In the genomic region with DNA sequence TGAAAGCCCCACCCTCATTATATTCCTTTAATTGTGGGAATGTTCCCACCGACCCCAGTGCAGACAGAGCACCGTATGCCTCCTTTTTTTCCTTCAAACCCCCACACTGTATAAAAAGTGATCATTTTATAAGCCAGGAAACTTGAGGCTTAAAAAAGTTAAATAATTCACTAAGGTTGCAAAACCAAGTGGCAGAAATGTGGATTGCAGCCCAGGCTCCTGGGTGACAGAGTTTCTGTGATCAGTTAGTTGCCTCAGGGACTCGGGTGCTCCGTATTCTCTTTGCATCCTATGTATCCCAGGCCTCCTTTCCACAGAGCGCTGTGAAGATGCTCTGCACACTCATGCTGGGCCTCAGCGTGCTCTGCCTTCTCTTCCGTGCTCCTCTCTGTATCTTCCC, we compare ENCODE assay signal across 20 mouse cellular contexts. TPM values are rescaled to one million over a fixed set of nuclear protein-coding genes. Genes with fewer than 3 reads are reported as not detected.
A peak's percentile ranks its signal among the peaks of the same experiment; 100 is the strongest.
DNase-seq lines count a peak whose midpoint lies in the region; ATAC-seq and TF ChIP-seq lines count a peak whose summit lies in the region.
"Had no signal": no experiment of that assay in that cellular context is flagged by ENCODE, and none has a peak within 500 bp of the region (broad histone marks: within the 10 kb centered on the region; RNA-seq: fewer than 3 reads in every experiment).

No protein-coding gene starts in this region.

- peak; percentile 41 for TF ChIP-seq CTCF in heart, adult 2 months (IDR thresholded peaks at IDR 0.05)
- peak; percentile 30; the same call in 1 of the 2 replicates for TF ChIP-seq CTCF in lung, postnatal 0 days (IDR thresholded peaks at IDR 0.05)

- TF ChIP-seq POLR2A in heart, adult 2 months (IDR thresholded peaks at IDR 0.05; ENCODE audit: insufficient read depth, low read depth, low read length) = no peak

- H3K9ac ChIP-seq in heart, adult 2 months (ENCODE audit: low read depth, low read length) = no peak overlapping the region
- H3K9ac ChIP-seq in lung, postnatal 0 days (replicated peaks; ENCODE audit: low read depth) = no peak overlapping the region
- H3K9ac ChIP-seq: forebrain, embryonic 15.5 days; hindbrain, embryonic 14.5 days; intestine, embryonic 15.5 days had no signal

- intact Hi-C loops in heart, adult 2 months (cut with DNase I) = no loop called here

- H3K36me3 ChIP-seq in heart, adult 2 months (ENCODE audit: control insufficient read depth, insufficient read depth, low read length) = peaks cover 4% of the 10 kb centered on the region
- H3K36me3 ChIP-seq in lung, postnatal 0 days (ENCODE audit: insufficient read depth, low read length) = 0 out of 2 replicates have a peak, but pooled peaks cover 4% of the 10 kb centered on the region
- H3K36me3 ChIP-seq: forebrain, embryonic 15.5 days had no signal

- no peak for TF ChIP-seq EP300 in heart, adult 2 months (IDR thresholded peaks at IDR 0.05; ENCODE audit: insufficient read depth, low read depth, low read length)
- TF ChIP-seq EP300 in lung, postnatal 0 days (IDR thresholded peaks at IDR 0.05) = no peak

- no peaks in the 10 kb centered on the region for H3K27me3 ChIP-seq in heart, adult 2 months (ENCODE audit: control insufficient read depth, insufficient read depth, low read length)
- no peaks in the 10 kb centered on the region for H3K27me3 ChIP-seq in lung, postnatal 0 days (replicated peaks; ENCODE audit: insufficient read depth, low read length)
- H3K27me3 ChIP-seq: CH12.LX; forebrain, embryonic 15.5 days; intestine, embryonic 15.5 days had no signal

- H3K4me2 ChIP-seq in lung, postnatal 0 days (replicated peaks; ENCODE audit: low read depth, low read length) = no peak overlapping the region
- H3K4me2 ChIP-seq: forebrain, embryonic 15.5 days; hindbrain, embryonic 14.5 days; intestine, embryonic 15.5 days had no signal

- ATAC-seq in lung, postnatal 0 days = no peak
- ATAC-seq in megakaryocyte-erythroid progenitor cell, adult 5-6 weeks (replicated peaks; ENCODE audit: low FRiP score, low TSS enrichment, poor library complexity, severe bottlenecking) = no peak
- ATAC-seq: forebrain, embryonic 15.5 days; intestine, embryonic 15.5 days had no signal

- H3K4me3 ChIP-seq in heart, adult 2 months = no peak overlapping the region
- H3K4me3 ChIP-seq in lung, postnatal 0 days (ENCODE audit: low read depth, low read length) = no peak overlapping the region
- H3K4me3 ChIP-seq: embryonic facial prominence, embryonic 10.5 days; forebrain, embryonic 15.5 days; heart, embryonic 10.5 days; hindbrain, embryonic 10.5 days; intestine, embryonic 15.5 days had no signal

- WGBS in heart, adult 2 months = 96% methylated on average over 7 of the region's 7 CpGs
- WGBS in lung, postnatal 0 days = 83% methylated on average over 7 of the region's 7 CpGs

- H3K4me1 ChIP-seq in heart, adult 2 months (ENCODE audit: control insufficient read depth, insufficient read depth, low read length) = peaks cover 16% of the 10 kb centered on the region
- H3K4me1 ChIP-seq in lung, postnatal 0 days (ENCODE audit: insufficient read depth, low read depth, low read length) = peaks cover 3% of the 10 kb centered on the region; the same call in 1 of the 2 replicates
- H3K4me1 ChIP-seq: embryonic facial prominence, embryonic 10.5 days; hindbrain, embryonic 10.5 days; intestine, embryonic 15.5 days had no signal

- H3K79me2 ChIP-seq in heart, adult 2 months (replicated peaks; ENCODE audit: control insufficient read depth, insufficient read depth, low read length) = no peaks in the 10 kb centered on the region

- peak; percentile 20 for DNase-seq in adrenal gland, postnatal 10 days
- DNase-seq in adrenal gland, postnatal 25 days = no peak
- DNase-seq in heart, adult 2 months = no peak
- DNase-seq in heart, adult 9 months (ENCODE audit: low spot score in 2 of 2) = no peak
- DNase-seq in lung, postnatal 0 days (ENCODE audit: low spot score) = no peak
- DNase-seq in lung, postnatal 25 days (ENCODE audit: low spot score) = no peak
- peak; percentile 51 for DNase-seq in adipocyte (ENCODE audit: low spot score)
- DNase-seq: cerebellum, adult 2 months; cerebellum, postnatal 10 days; gastrocnemius, postnatal 25 days; heart, postnatal 14 days; kidney, adult 18-20 months had no signal

- no peaks in the 10 kb centered on the region for H3K9me3 ChIP-seq in lung, postnatal 0 days (ENCODE audit: low read length)
- H3K9me3 ChIP-seq: embryonic facial prominence, embryonic 10.5 days; forebrain, embryonic 15.5 days; heart, embryonic 10.5 days; hindbrain, embryonic 10.5 days; intestine, embryonic 15.5 days had no signal

- no peak overlapping the region for H3K27ac ChIP-seq in heart, adult 2 months
- H3K27ac ChIP-seq in lung, postnatal 0 days (ENCODE audit: low read length) = no peak overlapping the region
- H3K27ac ChIP-seq: embryonic facial prominence, embryonic 10.5 days; forebrain, embryonic 15.5 days; heart, embryonic 10.5 days; hindbrain, embryonic 10.5 days; hindbrain, embryonic 14.5 days; intestine, embryonic 15.5 days had no signal

RNA-seq across cellular contexts. Expression of a gene that starts 53.5 kb away (rescaled TPM):
- 100 to 1,000 TPM; 178 to 189 TPM for total RNA-seq in adrenal gland, postnatal 10 days (2021)
- total RNA-seq in adrenal gland, postnatal 25 days (2021) = 183 and 197 TPM in 2 replicates
- 100 to 1,000 TPM; 111 to 134 TPM for total RNA-seq in heart, adult 2 months (2021)
- 30.0 and 66.9 TPM in 2 replicates for polyA plus RNA-seq in heart, adult 2 months (2012; rRNA removed)
- polyA plus RNA-seq in lung, postnatal 0 days (2015; fragmentation: Nextera tagmentation; extraction: Ambion mirVana) = 192 and 206 TPM in 2 replicates
- total RNA-seq in megakaryocyte-erythroid progenitor cell, adult 5-6 weeks (2014; fragmentation: Nextera tagmentation) = 52.7 and 85.1 TPM in 2 replicates
- total RNA-seq in megakaryocyte-erythroid progenitor cell, adult 5-6 weeks (2017) = 54.8 and 65.0 TPM in 2 replicates

RNA-seq across cellular contexts. Expression of a gene that starts 58.8 kb away (rescaled TPM):
- 10 to 100 TPM; 32.0 to 38.6 TPM for total RNA-seq in adrenal gland, postnatal 10 days (2021)
- 46.7 and 48.9 TPM in 2 replicates for total RNA-seq in adrenal gland, postnatal 25 days (2021)
- total RNA-seq in heart, adult 2 months (2021) = 10 to 100 TPM; 31.4 to 33.2 TPM
- 17.3 and 28.7 TPM in 2 replicates for polyA plus RNA-seq in heart, adult 2 months (2012; rRNA removed)
- polyA plus RNA-seq in lung, postnatal 0 days (2015; fragmentation: Nextera tagmentation; extraction: Ambion mirVana) = 25.5 and 27.9 TPM in 2 replicates
- 3.0 and 3.6 TPM in 2 replicates for total RNA-seq in megakaryocyte-erythroid progenitor cell, adult 5-6 weeks (2014; fragmentation: Nextera tagmentation)
- total RNA-seq in megakaryocyte-erythroid progenitor cell, adult 5-6 weeks (2017) = 2.3 and 5.4 TPM in 2 replicates

Comparison
In these comparisons a context has a peak if more than half of its experiments do, and no peak if none do; other contexts are left out.
1. DNase-seq: peak in adrenal gland, postnatal 10 days (single experiment) and adipocyte (single experiment); none in adrenal gland, postnatal 25 days (single experiment), heart, adult 2 months (0 of 2), heart, adult 9 months (0 of 2), lung, postnatal 0 days (single experiment) and lung, postnatal 25 days (single experiment).